Mouse (Mus musculus) forebrain, embryonic 13.5 days (tissue): Measurements from ENCODE around the gene Adam26b. TPM values are rescaled to one million over a fixed set of nuclear protein-coding genes. Genes with fewer than 3 reads are reported as not detected.
"Not testable (repeated sequence)": the region's sequence is repeated elsewhere in the genome, so short reads cannot be mapped to it uniquely, and the experiment has no call there.

Source experiments
- ATAC-seq: fragments of 200-750 bp; cut with Nextera tagmentation; 2 replicates; pipeline ENCODE4 v1.8.0; 2017
- H3K27ac ChIP-seq: fragments of 300-500 bp; sonication (generic); 2 replicates; pipeline ENCODE4 v1.5.1; 2015; ENCODE audit warnings: inconsistent platforms, mild to moderate bottlenecking, moderate library complexity
- H3K27me3 ChIP-seq: fragments of 300-500 bp; sonication (generic); 2 replicates; pipeline ENCODE4 v1.6.1; 2015; ENCODE audit warnings: mild to moderate bottlenecking, inconsistent platforms
- H3K36me3 ChIP-seq: fragments of 300-500 bp; sonication (generic); 2 replicates; pipeline ENCODE4 v1.6.1; 2015; ENCODE audit warnings: mild to moderate bottlenecking, inconsistent platforms; ENCODE audit not compliant: poor library complexity, severe bottlenecking
- H3K4me1 ChIP-seq: fragments of 300-500 bp; sonication (generic); 2 replicates; pipeline ENCODE4 v1.6.1; 2015; ENCODE audit warnings: inconsistent platforms
- H3K4me2 ChIP-seq: fragments of 300-500 bp; sonication (generic); 2 replicates; pipeline ENCODE4 v1.6.1; 2015; ENCODE audit warnings: inconsistent platforms, mild to moderate bottlenecking, moderate library complexity
- H3K4me3 ChIP-seq: fragments of 300-500 bp; sonication (generic); 2 replicates; pipeline ENCODE4 v1.5.1; 2015; ENCODE audit warnings: mild to moderate bottlenecking, inconsistent platforms
- H3K9ac ChIP-seq: fragments of 300-500 bp; sonication (generic); 2 replicates; pipeline ENCODE4 v1.6.1; 2015; ENCODE audit warnings: mild to moderate bottlenecking, inconsistent platforms
- H3K9me3 ChIP-seq: fragments of 300-500 bp; sonication (generic); replicated peaks from 2 replicates; pipeline ENCODE4 v1.6.1; 2016; ENCODE audit warnings: inconsistent platforms
- WGBS: fragments of 180-500 bp; shearing (Covaris S2); methylation state at CpG from one replicate; pipeline ENCODE4 v1.1.7; 2015; 5-methylcytosine and 5-hydroxymethylcytosine counted together
- polyA plus RNA-seq: library from polyadenylated mRNA; unstranded; fragments of >200 nt; fragmentation: Nextera tagmentation; extraction: Ambion mirVana; gene quantifications from 2 replicates; pipeline ENCODE4 v1.2.1, GENCODE M21; 2015

The Adam26b gene
- not detected in 2 replicates for polyA plus RNA-seq

GRCm38 (mm10) chr8:43528006-43528405, at the start of gene Adam26b:
Gene Adam26b, minus strand, starts transcription at chr8:43528106.
- not testable (repeated sequence) for H3K4me2 ChIP-seq, H3K4me1 ChIP-seq, ATAC-seq, H3K9ac ChIP-seq, H3K27me3 ChIP-seq, H3K4me3 ChIP-seq, H3K9me3 ChIP-seq, H3K27ac ChIP-seq, H3K36me3 ChIP-seq

- H3K9ac ChIP-seq, ATAC-seq, H3K4me1 ChIP-seq, H3K9me3 ChIP-seq, H3K36me3 ChIP-seq, H3K4me3 ChIP-seq, H3K27ac ChIP-seq, H3K27me3 ChIP-seq, H3K4me2 ChIP-seq: not testable (repeated sequence)
- 98% methylated on average over 2 of the region's 2 CpGs for WGBS
Observed at GRCm38 (mm10) chr8:43576607-43577006, 48.7 kb upstream of the Adam26b start, which contains the start of gene Adam26a. Gene Adam26a, minus strand, starts transcription at chr8:43576707.

Other genes with a start within 250 kb of the Adam26b start
- gene Zfp42, start 221.1 kb downstream of the Adam26b start, polyA plus RNA-seq = not detected in 2 replicates
- gene Adam26a, start 48.6 kb upstream of the Adam26b start, polyA plus RNA-seq = not detected in 2 replicates
- not detected in 2 replicates for gene Gm5346, start 99.2 kb upstream of the Adam26b start, polyA plus RNA-seq
- not detected in 2 replicates for gene Adam34, start 181.9 kb upstream of the Adam26b start, polyA plus RNA-seq